Mouse (Mus musculus) lung, postnatal 0 days (tissue): ENCODE measurements around the gene Psenen.

Source experiments
- CTCF ChIP-seq: IDR thresholded peaks from 2 replicates; pipeline ENCODE4 v1.5.1; 2016; ENCODE audit warnings: antibody characterized with exemption, mild to moderate bottlenecking
- EP300 ChIP-seq: IDR thresholded peaks from 2 replicates; pipeline ENCODE4 v1.6.1; 2016; ENCODE audit warnings: antibody characterized with exemption, mild to moderate bottlenecking, control low read depth

GRCm38 (mm10) chr7:30564970-30565571, 1.6 kb upstream of the Psenen start, which contains the start of gene Igflr1:
- TF ChIP-seq EP300 (no peak), CTCF (no peak)
